Mouse (Mus musculus) megakaryocyte, embryonic 14.5 days (primary cell): Measurements from ENCODE around the gene Ovol3.

Experiments
- FLI1 ChIP-seq: IDR thresholded peaks from 2 replicates; pipeline ENCODE4 v1.6.1; 2012; ENCODE audit warnings: low read length, inconsistent platforms, mixed read lengths
- GATA1 ChIP-seq: IDR thresholded peaks from 3 replicates; pipeline ENCODE4 v1.6.1; 2012; ENCODE audit warnings: mixed read lengths, low read length, inconsistent platforms, borderline replicate concordance

DNA sequence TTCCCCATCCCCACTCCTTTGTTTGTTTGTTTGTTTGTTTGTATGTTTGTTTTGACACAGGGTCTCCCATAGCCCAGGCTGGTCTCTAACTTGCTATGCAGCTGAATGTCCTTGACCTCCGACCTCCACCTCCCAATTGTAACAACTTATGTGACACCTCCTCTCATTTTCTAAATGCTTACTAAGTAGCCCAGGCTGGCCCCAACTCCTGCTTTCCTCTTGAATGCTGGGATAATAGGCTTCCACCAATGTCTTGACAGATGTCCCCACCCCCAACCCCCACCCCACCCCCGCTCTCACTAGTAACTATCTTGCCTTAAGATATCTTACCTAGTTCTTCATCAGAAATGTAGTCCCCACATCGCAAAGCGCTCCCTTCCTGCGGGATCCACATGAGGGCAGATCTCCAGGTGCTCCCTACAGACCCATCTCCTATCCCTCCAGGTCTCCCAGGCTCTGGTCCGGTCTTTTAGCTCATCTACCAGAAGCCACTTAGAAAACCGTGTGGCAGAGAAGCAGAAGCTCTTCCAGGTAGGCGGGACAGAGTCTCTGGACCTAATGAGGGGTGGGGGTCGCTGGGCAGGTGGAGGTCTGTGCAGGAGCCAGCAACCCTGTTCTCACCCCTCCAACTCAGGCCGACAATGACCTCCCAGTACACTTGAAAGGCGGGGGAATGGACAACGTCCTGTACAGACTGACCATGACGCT, 50.7 kb downstream of the Ovol3 start:
- TF ChIP-seq GATA1 (no peak), FLI1 (no peak)
